Mouse (Mus musculus): ENCODE results near the gene Tnfsf12.

Gene Tnfsf12

DNA sequence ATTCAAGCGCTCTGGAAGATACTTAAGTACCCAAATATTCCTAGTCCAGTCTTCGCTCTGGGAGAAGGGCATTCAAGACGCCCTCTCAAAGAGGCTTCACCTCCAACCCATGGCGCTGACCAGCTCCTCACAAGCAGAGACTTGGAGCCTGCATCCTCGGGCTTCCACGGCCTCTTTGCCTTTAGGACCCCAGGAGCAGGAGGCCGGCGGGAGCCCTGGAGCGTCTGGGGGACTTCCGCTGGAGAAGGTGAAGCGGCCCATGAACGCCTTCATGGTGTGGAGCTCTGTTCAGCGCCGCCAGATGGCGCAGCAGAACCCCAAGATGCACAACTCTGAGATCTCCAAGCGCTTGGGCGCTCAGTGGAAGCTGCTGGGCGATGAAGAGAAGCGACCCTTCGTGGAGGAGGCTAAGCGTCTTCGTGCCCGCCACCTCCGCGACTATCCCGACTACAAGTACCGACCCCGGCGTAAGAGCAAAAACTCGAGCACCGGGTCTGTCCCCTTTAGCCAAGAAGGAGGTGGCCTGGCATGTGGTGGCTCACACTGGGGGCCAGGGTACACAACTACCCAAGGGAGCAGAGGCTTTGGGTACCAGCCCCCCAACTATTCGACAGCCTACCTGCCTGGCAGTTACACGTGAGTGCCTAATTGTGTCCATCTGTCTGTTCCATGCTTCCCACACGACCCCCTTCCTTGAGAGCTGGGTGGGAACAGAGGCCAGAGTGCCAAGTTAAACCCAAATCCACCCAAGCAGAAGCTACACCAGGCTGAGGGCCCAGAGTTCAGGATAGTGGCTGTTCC is 40.2 kb downstream of the Tnfsf12 start, which contains the start of gene Sox15:
Gene Sox15, plus strand, starts transcription at position 51 of the 801 bp plus-strand sequence.
- no peak for DNase-seq (ENCODE audit: low spot score in 2 of 2)

DNA sequence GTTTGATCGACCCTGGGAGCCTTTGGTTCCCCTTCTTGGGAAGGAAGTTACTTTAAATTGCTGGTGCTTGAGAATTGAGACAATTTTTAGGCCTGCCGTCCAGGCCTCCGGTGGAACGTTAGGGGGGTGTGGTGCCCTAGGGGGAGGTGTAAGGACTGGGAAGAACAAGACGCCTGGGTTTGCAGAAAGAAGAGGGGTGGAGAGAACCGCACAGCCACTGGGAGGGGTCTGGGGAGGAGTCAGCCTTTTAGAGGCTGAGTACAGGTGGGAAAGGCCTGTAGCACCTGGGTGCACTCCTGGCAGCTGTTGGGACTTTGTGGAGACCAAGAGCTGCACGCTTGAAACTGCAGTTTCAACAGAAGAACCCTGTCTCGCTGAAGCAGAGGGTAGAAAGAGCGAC is 40.9 kb downstream of the Tnfsf12 start:
- no peak for DNase-seq (ENCODE audit: low spot score in 2 of 2)

DNA sequence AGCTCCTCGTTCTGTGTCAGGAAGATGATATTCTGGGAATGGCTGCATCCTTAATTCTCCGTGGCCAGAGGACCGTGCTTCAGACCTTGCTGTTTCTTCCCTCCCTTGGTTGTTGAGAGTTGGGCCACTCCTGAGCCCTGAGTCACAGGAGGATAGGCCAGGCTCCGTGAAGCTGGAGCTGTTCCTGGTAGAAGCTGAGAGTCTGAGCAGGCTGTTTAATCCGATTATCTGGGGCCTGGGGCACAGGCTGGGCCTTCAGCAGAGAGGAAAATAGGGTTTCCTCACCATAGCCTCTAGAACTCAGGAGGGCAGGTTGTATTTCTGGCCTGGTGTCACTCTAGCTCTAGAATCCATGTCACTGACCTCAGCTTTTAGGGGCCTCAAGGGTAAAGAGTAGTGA is 42.2 kb downstream of the Tnfsf12 start:
- DNase-seq (ENCODE audit: low spot score in 2 of 2), result no peak

DNA sequence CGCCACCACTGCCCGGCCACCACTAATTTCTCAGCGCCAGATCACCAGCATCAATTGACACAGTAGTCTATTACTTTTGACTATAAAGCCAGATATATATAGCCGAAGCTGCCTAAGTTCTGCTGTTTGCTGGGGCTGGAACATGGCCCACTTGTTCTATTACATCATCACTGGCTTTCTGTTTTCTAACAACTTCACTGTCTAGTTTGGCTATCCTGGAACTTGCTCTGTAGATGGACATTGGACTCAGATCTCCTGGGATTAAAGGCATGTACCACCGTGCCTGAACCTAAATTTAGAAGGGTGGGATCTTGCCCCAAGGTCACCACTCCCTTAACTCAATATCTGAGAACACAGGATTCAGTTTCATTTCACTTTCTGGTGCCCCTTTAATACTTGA is 49.8 kb downstream of the Tnfsf12 start:
- no peak for DNase-seq (ENCODE audit: low spot score in 2 of 2)

All from thymus, postnatal 10 days (tissue).